Mouse (Mus musculus): Measurements from ENCODE around the gene Olfr545. TPM values are rescaled to one million over a fixed set of nuclear protein-coding genes. Genes with fewer than 3 reads are reported as not detected.

Olfr545 gene
- not detected for total RNA-seq (2023)

GRCm38 (mm10) chr7:102499473-102499872 is at the start of gene Olfr545:
TSS of gene Olfr545 (minus strand) at chr7:102499573.

GRCm38 (mm10) chr7:102540596-102540995 is 41.2 kb upstream of the Olfr545 start, which contains the start of gene Olfr548-ps1:
TSS of gene Olfr548-ps1 (plus strand) at chr7:102540896.

GRCm38 (mm10) chr7:102534449-102534848 is 35.1 kb upstream of the Olfr545 start, which contains the start of gene Olfr547:
TSS of gene Olfr547 (plus strand) at chr7:102534749.

DNA sequence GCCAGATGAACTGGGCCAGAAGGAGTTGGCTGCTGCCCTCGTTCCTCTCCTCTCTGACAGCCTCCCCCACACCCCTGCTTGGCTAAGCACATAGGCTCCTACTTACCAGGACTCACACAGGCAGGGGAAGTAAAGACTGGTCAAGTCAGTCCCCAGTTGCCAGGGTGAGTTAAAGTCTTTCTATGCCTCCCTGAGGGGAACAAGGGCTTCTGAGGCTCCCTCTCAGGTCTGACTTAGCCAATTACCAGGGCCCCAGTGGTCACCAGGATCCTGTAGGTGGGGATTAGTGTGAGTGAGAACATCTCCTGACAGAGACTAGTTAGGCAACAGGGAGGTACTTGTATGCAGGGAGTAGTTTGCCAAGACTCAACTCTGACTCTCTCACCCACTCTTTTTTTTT is 11.2 kb downstream of the Olfr545 start, which contains the start of gene Olfr544:
Gene Olfr544, minus strand, starts transcription at position 153 of the 400 bp plus-strand sequence.

DNA sequence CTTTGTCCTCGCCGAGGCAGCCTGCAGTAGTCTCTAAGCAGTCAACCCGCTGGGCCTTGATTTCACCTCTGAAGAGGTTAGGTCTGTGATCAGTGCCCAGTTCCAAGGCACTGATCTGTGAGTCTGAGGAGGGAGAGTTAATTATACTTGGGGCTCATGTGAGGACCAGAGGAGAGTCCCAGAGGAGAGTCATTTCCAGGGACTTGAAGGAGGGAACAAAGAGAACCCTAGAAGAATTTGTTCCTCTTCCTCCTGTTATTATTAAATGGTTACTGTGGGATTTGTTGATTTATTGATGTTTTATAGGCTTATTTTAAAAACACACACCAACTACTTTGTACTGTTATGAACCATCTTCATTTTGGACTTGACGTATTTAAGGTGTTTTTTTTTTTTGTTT is 17.8 kb downstream of the Olfr545 start, which contains the start of gene Olfr543:
Gene Olfr543, minus strand, starts transcription at position 101 of the 400 bp plus-strand sequence.

GRCm38 (mm10) chr7:102441657-102442391 is 57.5 kb downstream of the Olfr545 start, which contains the start of gene Rrm1:
TSS of gene Rrm1 (plus strand) at chr7:102441695.

Other genes starting within 250 kb of the Olfr545 start
- 100 to 1,000 TPM; 142 to 157 TPM for gene Rhog, start 243.5 kb downstream of the Olfr545 start, total RNA-seq (2023)
- 10 to 100 TPM; 82.9 to 83.7 TPM for gene Stim1, start 231.8 kb downstream of the Olfr545 start, total RNA-seq (2023)
- gene Rrm1, start 57.9 kb downstream of the Olfr545 start, total RNA-seq (2023): 10 to 100 TPM; 44.7 to 44.9 TPM
- gene Olfr543, start 17.9 kb downstream of the Olfr545 start, total RNA-seq (2023): not detected
- gene Olfr544, start 11.3 kb downstream of the Olfr545 start, total RNA-seq (2023): not detected
- not detected for gene Olfr547, start 35.2 kb upstream of the Olfr545 start, total RNA-seq (2023)
- not detected for gene Olfr548-ps1, start 41.3 kb upstream of the Olfr545 start, total RNA-seq (2023)
- gene Olfr549, start 50.3 kb upstream of the Olfr545 start, total RNA-seq (2023): not detected
- 10 to 100 TPM; 31.0 to 47.2 TPM for gene Trim21, start 65.9 kb upstream of the Olfr545 start, total RNA-seq (2023)
- not detected for gene Olfr550, start 71.9 kb upstream of the Olfr545 start, total RNA-seq (2023)
- not detected for gene Olfr551, start 92.3 kb upstream of the Olfr545 start, total RNA-seq (2023)
- gene Olfr552, start 98.2 kb upstream of the Olfr545 start, total RNA-seq (2023): under 1 TPM in 1 of 2 experiments, not detected in 1; 0.18 TPM
- not detected for gene Olfr553, start 118.6 kb upstream of the Olfr545 start, total RNA-seq (2023)
- gene Olfr554, start 138.9 kb upstream of the Olfr545 start, total RNA-seq (2023): not detected
- gene Olfr555, start 159.2 kb upstream of the Olfr545 start, total RNA-seq (2023): not detected
- gene Olfr556, start 165.3 kb upstream of the Olfr545 start, total RNA-seq (2023): not detected
- 10 to 100 TPM; 21.8 to 29.3 TPM for gene Trim68, start 187.8 kb upstream of the Olfr545 start, total RNA-seq (2023)
- gene Olfr557, start 196.3 kb upstream of the Olfr545 start, total RNA-seq (2023): not detected
- gene Olfr558, start 202.6 kb upstream of the Olfr545 start, total RNA-seq (2023): not detected
- not detected for gene Olfr33, start 219.5 kb upstream of the Olfr545 start, total RNA-seq (2023)
- gene Olfr559, start 227.9 kb upstream of the Olfr545 start, total RNA-seq (2023): not detected

All from B cell, adult 67 days (primary cell).